In genomic region chr4:152343296-152343695, GRCm38 (mm10) we compare ENCODE assay signal across 9 mouse cellular contexts. TPM values are rescaled to one million over a fixed set of nuclear protein-coding genes. Genes with fewer than 3 reads are reported as not detected.
DNase-seq lines count a peak whose midpoint lies in the region; ATAC-seq lines count a peak whose summit lies in the region.
"Had no signal": no experiment of that assay in that cellular context is flagged by ENCODE, and none has a peak within 500 bp of the region (broad histone marks: within the 10 kb centered on the region; RNA-seq: fewer than 3 reads in every experiment).

No protein-coding gene starts in this region.

- 13% methylated on average over 5 of the region's 5 CpGs for WGBS in hindbrain, embryonic 11.5 days
- WGBS in hindbrain, embryonic 12.5 days, result 12% methylated on average over 5 of the region's 5 CpGs

- peaks cover 30% of the 10 kb centered on the region for H3K27me3 ChIP-seq in hindbrain, embryonic 11.5 days (ENCODE audit: control insufficient read depth, insufficient read depth, low read length)
- H3K27me3 ChIP-seq in hindbrain, embryonic 12.5 days, result peaks cover 56% of the 10 kb centered on the region

- H3K4me3 ChIP-seq in hindbrain, embryonic 11.5 days (ENCODE audit: low read depth, low read length), result no peak overlapping the region
- H3K4me3 ChIP-seq in hindbrain, embryonic 12.5 days, result no peak overlapping the region
- H3K4me3 ChIP-seq: embryonic facial prominence, embryonic 12.5 days had no signal

- H3K4me1 ChIP-seq in hindbrain, embryonic 11.5 days (replicated peaks; ENCODE audit: control insufficient read depth, insufficient read depth, low read length), result peaks cover 9% of the 10 kb centered on the region
- H3K4me1 ChIP-seq in hindbrain, embryonic 12.5 days, result peaks cover 21% of the 10 kb centered on the region

- no peak overlapping the region for H3K4me2 ChIP-seq in hindbrain, embryonic 11.5 days (replicated peaks; ENCODE audit: low read depth, low read length)
- H3K4me2 ChIP-seq in hindbrain, embryonic 12.5 days (replicated peaks), result no peak overlapping the region
- H3K4me2 ChIP-seq: embryonic facial prominence, embryonic 12.5 days had no signal

- H3K9ac ChIP-seq in hindbrain, embryonic 11.5 days (ENCODE audit: low read depth, low read length), result no peak overlapping the region
- no peak overlapping the region for H3K9ac ChIP-seq in hindbrain, embryonic 12.5 days
- H3K9ac ChIP-seq: embryonic facial prominence, embryonic 12.5 days had no signal

- peak; percentile 70 for DNase-seq in hindbrain, embryonic 11.5 days (ENCODE audit: low spot score)
- peak; percentile 30 for DNase-seq in A20 (ENCODE audit: low read depth, low spot score)
- peak; percentile 25 for DNase-seq in Muller cell, postnatal 12 days (ENCODE audit: inconsistent ontology term)
- DNase-seq in induced T-regulatory cell, adult 2 months (ENCODE audit: low read depth), result peak; percentile 43
- no peak for DNase-seq in T-cell, adult 2 months (ENCODE audit: low spot score)
- DNase-seq in left cerebral cortex, adult 9 months (ENCODE audit: low spot score in 2 of 2), result no peak
- no peak for DNase-seq in testis, postnatal 14 days (ENCODE audit: low spot score)

- peak; percentile 3; the same call in 1 of the 2 replicates for ATAC-seq in hindbrain, embryonic 11.5 days (ENCODE audit: low FRiP score)
- no peak for ATAC-seq in hindbrain, embryonic 12.5 days (ENCODE audit: low FRiP score)

- H3K9me3 ChIP-seq in hindbrain, embryonic 11.5 days (ENCODE audit: control insufficient read depth, low read length), result no peaks in the 10 kb centered on the region
- H3K9me3 ChIP-seq in hindbrain, embryonic 12.5 days (replicated peaks), result no peaks in the 10 kb centered on the region
- H3K9me3 ChIP-seq: embryonic facial prominence, embryonic 12.5 days had no signal

- no peak overlapping the region for H3K27ac ChIP-seq in hindbrain, embryonic 11.5 days (ENCODE audit: low read depth, low read length)
- no peak overlapping the region for H3K27ac ChIP-seq in hindbrain, embryonic 12.5 days
- H3K27ac ChIP-seq: embryonic facial prominence, embryonic 12.5 days had no signal

- no peaks in the 10 kb centered on the region for H3K36me3 ChIP-seq in hindbrain, embryonic 11.5 days (ENCODE audit: control insufficient read depth, insufficient read depth, low read length)
- no peaks in the 10 kb centered on the region for H3K36me3 ChIP-seq in hindbrain, embryonic 12.5 days
- H3K36me3 ChIP-seq: embryonic facial prominence, embryonic 12.5 days had no signal

RNA-seq across cellular contexts. Expression of gene Chd5, which starts 4.8 kb away (rescaled TPM):
- 0.14 and 0.28 TPM in 2 replicates for polyA plus RNA-seq in hindbrain, embryonic 11.5 days (2014; fragmentation: Nextera tagmentation; extraction: Ambion mirVana)
- 4.1 and 4.8 TPM in 2 replicates for polyA plus RNA-seq in hindbrain, embryonic 12.5 days (2016; fragmentation: Nextera tagmentation; extraction: Ambion mirVana)

RNA-seq across cellular contexts. Expression of gene Rpl22, which starts 17.8 kb away (rescaled TPM):
- 304 and 330 TPM in 2 replicates for polyA plus RNA-seq in hindbrain, embryonic 11.5 days (2014; fragmentation: Nextera tagmentation; extraction: Ambion mirVana)
- polyA plus RNA-seq in hindbrain, embryonic 12.5 days (2016; fragmentation: Nextera tagmentation; extraction: Ambion mirVana), result 257 and 282 TPM in 2 replicates

RNA-seq across cellular contexts. Expression of gene Rnf207, which starts 24.5 kb away (rescaled TPM):
- polyA plus RNA-seq in hindbrain, embryonic 11.5 days (2014; fragmentation: Nextera tagmentation; extraction: Ambion mirVana), result 1.5 and 1.6 TPM in 2 replicates
- 2.5 and 3.8 TPM in 2 replicates for polyA plus RNA-seq in hindbrain, embryonic 12.5 days (2016; fragmentation: Nextera tagmentation; extraction: Ambion mirVana)

RNA-seq across cellular contexts. Expression of gene Icmt, which starts 46.3 kb away (rescaled TPM):
- 17.4 and 20.6 TPM in 2 replicates for polyA plus RNA-seq in hindbrain, embryonic 11.5 days (2014; fragmentation: Nextera tagmentation; extraction: Ambion mirVana)
- polyA plus RNA-seq in hindbrain, embryonic 12.5 days (2016; fragmentation: Nextera tagmentation; extraction: Ambion mirVana), result 25.3 and 25.6 TPM in 2 replicates

RNA-seq across cellular contexts. Expression of gene Hes3, which starts 51.8 kb away (rescaled TPM):
- polyA plus RNA-seq in hindbrain, embryonic 11.5 days (2014; fragmentation: Nextera tagmentation; extraction: Ambion mirVana), result 2.9 and 3.5 TPM in 2 replicates
- polyA plus RNA-seq in hindbrain, embryonic 12.5 days (2016; fragmentation: Nextera tagmentation; extraction: Ambion mirVana), result 1.2 and 2.1 TPM in 2 replicates

Comparison
In these comparisons a context has a peak if more than half of its experiments do, and no peak if none do; other contexts are left out.
1. DNase-seq: peak in hindbrain, embryonic 11.5 days (single experiment), A20 (single experiment), Muller cell, postnatal 12 days (single experiment) and induced T-regulatory cell, adult 2 months (single experiment); none in T-cell, adult 2 months (single experiment), left cerebral cortex, adult 9 months (0 of 2) and testis, postnatal 14 days (single experiment).